Mouse (Mus musculus) heart, postnatal 0 days (tissue): ENCODE results near the gene 2310011J03Rik. TPM values are rescaled to one million over a fixed set of nuclear protein-coding genes. Genes with fewer than 3 reads are reported as not detected.
A peak's percentile ranks its signal among the peaks of the same experiment; 100 is the strongest.

ENCODE experiments used
- ATAC-seq: fragments of 200-750 bp; cut with Nextera tagmentation; 2 replicates; pipeline ENCODE4 v1.8.0; 2017; ENCODE audit warnings: low read depth, moderate number of reproducible peaks, moderate library complexity; ENCODE audit not compliant: insufficient read depth
- DNase-seq: peaks from one replicate; pipeline ENCODE4 v3.0.0-alpha.2; 2016; ENCODE audit warnings: low spot score
- H3K27ac ChIP-seq: fragments of 300-500 bp; sonication (generic); 2 replicates; pipeline ENCODE4 v1.5.1; 2014; ENCODE audit warnings: low read depth, mild to moderate bottlenecking
- H3K27me3 ChIP-seq: fragments of 300-500 bp; sonication (generic); 2 replicates; pipeline ENCODE4 v1.6.1; 2014; ENCODE audit warnings: low read length, mixed read lengths; ENCODE audit not compliant: control insufficient read depth, insufficient read depth
- H3K36me3 ChIP-seq: fragments of 300-500 bp; sonication (generic); replicated peaks from 2 replicates; pipeline ENCODE4 v1.6.1; 2014; ENCODE audit warnings: low read length, mixed read lengths; ENCODE audit not compliant: control insufficient read depth, insufficient read depth
- H3K4me1 ChIP-seq: fragments of 300-500 bp; sonication (generic); 2 replicates; pipeline ENCODE4 v1.6.1; 2014; ENCODE audit warnings: antibody characterized with exemption; ENCODE audit not compliant: control insufficient read depth, insufficient read depth
- H3K4me2 ChIP-seq: fragments of 300-500 bp; sonication (generic); 2 replicates; pipeline ENCODE4 v1.6.1; 2014; ENCODE audit warnings: low read depth, mild to moderate bottlenecking, low read length, moderate library complexity
- H3K4me3 ChIP-seq: fragments of 300-500 bp; sonication (generic); 2 replicates; pipeline ENCODE4 v1.5.1; 2014; ENCODE audit warnings: low read depth, low read length
- H3K9ac ChIP-seq: fragments of 300-500 bp; sonication (generic); replicated peaks from 2 replicates; pipeline ENCODE4 v1.6.1; 2014; ENCODE audit warnings: low read depth, low read length, mixed read lengths
- H3K9me3 ChIP-seq: fragments of 300-500 bp; sonication (generic); replicated peaks from 2 replicates; pipeline ENCODE4 v1.6.1; 2016; ENCODE audit warnings: low read length; ENCODE audit not compliant: control insufficient read depth
- CTCF ChIP-seq: IDR thresholded peaks from 2 replicates; pipeline ENCODE4 v1.5.1; 2016; ENCODE audit warnings: antibody characterized with exemption, control low read depth, low read depth
- EP300 ChIP-seq: IDR thresholded peaks from 2 replicates; pipeline ENCODE4 v1.6.1; 2016; ENCODE audit warnings: antibody characterized with exemption, low read depth
- WGBS: fragments of 180-500 bp; shearing (Covaris S2); extraction: QIAGEN DNeasy Blood & Tissue Kit; methylation state at CpG from one replicate; pipeline ENCODE4 v1.1.7; 2014; 5-methylcytosine and 5-hydroxymethylcytosine counted together
- polyA plus RNA-seq: library from polyadenylated mRNA; unstranded; fragments of >200 nt; fragmentation: Nextera tagmentation; extraction: Ambion mirVana; gene quantifications from 2 replicates; pipeline ENCODE4 v1.2.1, GENCODE M21; 2015
- total RNA-seq: library from RNA; depleted of rRNA; stranded (reverse); fragments of >200 nt; gene quantifications from 2 replicates; pipeline ENCODE4 v1.2.3, GENCODE M21; 2014; ENCODE audit warnings: low replicate concordance

Gene 2310011J03Rik
- total and polyA plus RNA-seq, 2 experiments from 2014 or later = 13.5 to 37.4 TPM

DNA sequence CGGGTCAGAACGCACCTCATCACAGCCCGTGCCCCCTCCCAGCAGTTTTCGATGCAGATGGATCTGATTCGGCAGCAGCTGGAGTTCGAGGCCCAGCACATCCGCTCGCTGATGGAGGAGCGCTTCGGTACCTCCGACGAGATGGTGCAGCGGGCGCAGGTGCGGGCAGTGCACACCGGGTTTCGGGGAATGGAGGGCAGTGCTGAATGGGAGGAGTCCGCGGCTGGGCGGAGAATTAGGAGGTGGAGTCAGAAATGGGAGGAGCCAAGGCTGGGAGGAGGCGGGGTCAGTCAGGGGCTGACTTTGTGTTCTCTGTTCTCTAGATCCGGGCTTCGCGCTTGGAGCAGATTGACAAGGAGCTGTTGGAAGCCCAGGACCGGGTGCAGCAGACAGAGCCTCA lies 15.5 kb downstream of the 2310011J03Rik start:
- H3K4me1 ChIP-seq = peaks cover 9% of the 10 kb centered on the region; the same call in 1 of the 2 replicates
- ATAC-seq = no peak
- no peak overlapping the region for H3K9ac ChIP-seq
- H3K36me3 ChIP-seq = no peaks in the 10 kb centered on the region
- DNase-seq = no peak
- 17% methylated on average over 25 of the region's 25 CpGs for WGBS
- H3K27me3 ChIP-seq = peaks cover 75% of the 10 kb centered on the region
- H3K4me2 ChIP-seq = no peak overlapping the region
- no peak for TF ChIP-seq EP300
- no peak for TF ChIP-seq CTCF
- no peaks in the 10 kb centered on the region for H3K9me3 ChIP-seq
- no peak overlapping the region for H3K4me3 ChIP-seq
- no peak overlapping the region for H3K27ac ChIP-seq

DNA sequence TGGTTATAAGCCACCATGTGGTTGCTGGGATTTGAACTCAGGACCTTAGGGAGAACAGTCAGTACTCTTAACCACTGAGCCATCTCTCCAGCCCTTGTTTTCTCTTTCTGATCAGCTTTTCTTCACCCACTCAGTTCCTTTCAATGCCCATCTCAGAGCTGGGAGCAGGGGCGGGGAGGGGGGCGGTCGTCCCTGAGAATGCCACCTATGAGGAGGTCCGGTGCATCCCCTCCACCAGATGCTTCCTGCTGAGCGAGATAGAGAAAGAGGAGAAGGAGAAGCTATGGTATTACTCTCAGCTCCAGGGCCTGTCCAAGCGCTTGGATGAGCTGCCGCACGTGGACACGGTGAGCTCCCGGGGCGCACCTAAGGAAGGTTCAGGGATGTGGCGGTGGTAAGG lies 15.9 kb downstream of the 2310011J03Rik start:
- Histone ChIP-seq H3K27ac (no peak overlapping the region), H3K9ac (no peak overlapping the region), H3K36me3 (no peaks in the 10 kb centered on the region), H3K4me1 (peaks cover 9% of the 10 kb centered on the region; the same call in 1 of the 2 replicates), H3K9me3 (no peaks in the 10 kb centered on the region), H3K4me3 (no peak overlapping the region), H3K4me2 (no peak overlapping the region), H3K27me3 (peaks cover 79% of the 10 kb centered on the region)
- no peak for TF ChIP-seq CTCF
- no peak for TF ChIP-seq EP300
- no peak for ATAC-seq
- DNase-seq = no peak
- 23% methylated on average over 12 of the region's 12 CpGs for WGBS

- WGBS = 13% methylated on average over 9 of the region's 9 CpGs
- peaks cover 9% of the 10 kb centered on the region; the same call in 1 of the 2 replicates for H3K4me1 ChIP-seq
- no peak overlapping the region for H3K9ac ChIP-seq
- H3K36me3 ChIP-seq = no peaks in the 10 kb centered on the region
- H3K4me3 ChIP-seq = no peak overlapping the region
- ATAC-seq = peak; percentile 74
- peak; percentile 51 for DNase-seq
- H3K9me3 ChIP-seq = no peaks in the 10 kb centered on the region
- H3K27ac ChIP-seq = peak overlapping the region; percentile 40; the same call in 1 of the 2 replicates
- H3K4me2 ChIP-seq = peak overlapping the region; percentile 19; the same call in 1 of the 2 replicates
- no peak for TF ChIP-seq CTCF
- 0 out of 2 replicates have a peak, but pooled peaks have one; percentile 40 for TF ChIP-seq EP300
- peaks cover 84% of the 10 kb centered on the region for H3K27me3 ChIP-seq
Measured at GRCm38 (mm10) chr10:80302471-80302881, 17.9 kb downstream of the 2310011J03Rik start.

DNA sequence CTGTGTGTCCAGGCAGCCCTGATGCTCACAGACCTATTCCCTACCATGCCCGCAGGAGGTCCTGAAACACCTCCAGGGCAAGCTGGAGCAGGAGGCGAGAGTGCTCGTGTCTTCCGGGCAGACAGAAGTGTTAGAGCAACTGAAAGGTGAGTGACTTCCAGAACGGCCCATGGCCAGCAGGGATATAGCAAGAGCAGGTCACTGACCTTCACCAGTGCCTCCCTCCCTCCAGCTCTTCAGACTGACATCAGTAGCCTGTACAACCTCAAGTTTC lies 18.3 kb downstream of the 2310011J03Rik start:
- Histone ChIP-seq H3K27ac (peak overlapping the region; percentile 40; the same call in 1 of the 2 replicates), H3K4me3 (no peak overlapping the region), H3K4me2 (peak overlapping the region; percentile 19; the same call in 1 of the 2 replicates), H3K9me3 (no peaks in the 10 kb centered on the region), H3K27me3 (peaks cover 81% of the 10 kb centered on the region), H3K36me3 (no peaks in the 10 kb centered on the region), H3K4me1 (peaks cover 9% of the 10 kb centered on the region; the same call in 1 of the 2 replicates), H3K9ac (no peak overlapping the region)
- ATAC-seq = no peak
- no peak for DNase-seq
- TF ChIP-seq EP300 (no peak), CTCF (no peak)
- 51% methylated on average over 5 of the region's 5 CpGs for WGBS

DNA sequence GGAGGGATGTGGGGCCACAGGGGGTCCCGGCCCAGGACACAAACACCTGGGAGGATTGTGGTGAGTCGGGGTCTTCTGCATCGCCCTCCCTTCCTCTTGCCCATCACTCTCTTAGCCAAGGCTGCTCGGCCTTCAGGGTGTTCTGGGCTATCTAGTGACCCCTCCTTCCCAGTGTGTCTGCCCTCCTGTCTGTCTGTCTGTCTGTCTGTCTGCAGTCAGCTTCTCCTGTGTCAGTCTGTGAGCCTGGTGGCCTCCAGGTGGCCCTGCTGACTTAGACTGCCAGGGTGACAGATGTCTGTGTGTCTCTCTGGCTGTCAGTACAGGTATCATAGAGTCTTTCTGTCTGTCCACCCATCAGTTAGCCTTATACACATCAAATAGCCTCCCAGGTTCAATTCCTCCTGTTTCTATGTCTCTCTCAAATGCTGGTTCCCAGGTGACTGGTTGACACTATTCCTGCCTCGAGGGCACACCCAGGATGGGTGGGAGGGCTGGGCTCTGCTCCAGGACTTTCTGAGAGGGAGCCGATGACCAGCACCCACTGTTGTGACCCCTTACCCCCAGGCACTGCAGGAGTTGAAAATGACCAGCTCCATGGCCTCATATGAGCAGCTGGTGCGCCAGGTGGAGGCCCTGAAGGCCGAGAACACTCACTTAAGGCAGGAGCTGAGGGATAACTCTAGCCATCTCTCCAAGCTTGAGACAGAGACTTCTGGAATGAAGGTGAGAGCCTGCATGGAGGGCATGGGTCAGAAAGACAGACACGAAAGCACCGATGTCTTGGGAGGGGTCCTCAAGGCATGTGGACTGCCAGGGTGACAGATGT lies 18.9 kb downstream of the 2310011J03Rik start:
- Histone ChIP-seq H3K27me3 (peaks cover 76% of the 10 kb centered on the region), H3K27ac (peak overlapping the region; percentile 40; the same call in 1 of the 2 replicates), H3K4me1 (peaks cover 9% of the 10 kb centered on the region; the same call in 1 of the 2 replicates), H3K9me3 (no peaks in the 10 kb centered on the region), H3K9ac (no peak overlapping the region), H3K4me3 (no peak overlapping the region), H3K4me2 (0 out of 2 replicates have a peak overlapping the region, but pooled peaks have one; percentile 19), H3K36me3 (no peaks in the 10 kb centered on the region)
- DNase-seq = no peak
- no peak for TF ChIP-seq CTCF
- no peak for TF ChIP-seq EP300
- ATAC-seq = no peak
- WGBS = 79% methylated on average over 10 of the region's 10 CpGs
